Mouse (Mus musculus) G1E (cell line): ENCODE measurements around the gene Tnrc6c.

ENCODE experiments used
- CTCF ChIP-seq: IDR thresholded peaks from 2 replicates; pipeline ENCODE4 v1.5.1; 2012; ENCODE audit warnings: low read depth, low read length, inconsistent platforms, mixed read lengths
- GATA1 ChIP-seq: IDR thresholded peaks from 2 replicates; pipeline ENCODE4 v1.6.1; 2012; ENCODE audit warnings: borderline replicate concordance, low read length, inconsistent platforms, mixed read lengths
- TAL1 ChIP-seq: conservative IDR thresholded peaks from 2 replicates; pipeline ENCODE4 v1.6.1; 2012; ENCODE audit warnings: low read depth, low read length, inconsistent platforms, mixed read lengths

DNA sequence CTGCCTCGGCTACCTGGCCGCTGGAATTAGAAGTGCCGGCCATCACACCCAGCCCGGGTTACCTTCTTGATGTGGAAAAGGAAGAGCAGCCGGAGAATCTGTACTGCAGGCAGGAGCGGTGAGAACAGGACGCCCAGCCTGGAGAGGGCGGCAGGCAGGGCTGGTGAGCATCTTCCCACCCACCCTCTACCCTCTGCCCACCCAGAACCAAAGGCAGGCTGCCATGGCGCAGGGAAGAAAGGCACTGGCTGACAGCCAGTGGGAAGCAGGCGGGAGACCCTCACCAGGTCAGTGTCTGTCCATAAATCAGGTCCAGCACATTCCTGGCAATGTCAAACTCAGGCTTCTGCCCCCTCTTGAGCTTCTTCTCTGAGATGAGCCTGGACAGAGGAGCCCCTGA is 116.3 kb downstream of the Tnrc6c start:
- no peak for TF ChIP-seq CTCF
- no peak for TF ChIP-seq TAL1
- TF ChIP-seq GATA1, result no peak
